Mouse (Mus musculus): ENCODE data around the gene Hoxb7. TPM values are rescaled to one million over a fixed set of nuclear protein-coding genes. Genes with fewer than 3 reads are reported as not detected.

Gene Hoxb7
- polyA plus RNA-seq, 1 experiment from 2014 or later, result 0.51 TPM

GRCm38 (mm10) chr11:96327122-96327521 is 40.7 kb downstream of the Hoxb7 start:
- no peak overlapping the region for H3K4me3 ChIP-seq (ENCODE audit: low read depth, low read length)
- no peaks in the 10 kb centered on the region for H3K4me1 ChIP-seq (ENCODE audit: insufficient read depth)
- no peak overlapping the region for H3K27ac ChIP-seq (ENCODE audit: low read depth)
- H3K4me2 ChIP-seq (ENCODE audit: low read depth, low read length), result no peak overlapping the region
- 60% methylated on average over 7 of the region's 7 CpGs for WGBS (ENCODE audit: insufficient replicate concordance)
- DNase-seq (no peak), ATAC-seq (no peak)
- H3K27me3 ChIP-seq (ENCODE audit: insufficient read depth, low read length), result peaks cover 69% of the 10 kb centered on the region
- H3K9me3 ChIP-seq (ENCODE audit: low read length), result no peaks in the 10 kb centered on the region
- H3K36me3 ChIP-seq (replicated peaks; ENCODE audit: insufficient read depth, low read length), result no peaks in the 10 kb centered on the region
- no peak overlapping the region for H3K9ac ChIP-seq (replicated peaks)
- no peak for TF ChIP-seq CTCF (IDR thresholded peaks at IDR 0.05; ENCODE audit: low read depth)
- no peak for TF ChIP-seq EP300 (IDR thresholded peaks at IDR 0.05; ENCODE audit: low read depth)

- DNase-seq (no peak), ATAC-seq (no peak)
- no peaks in the 10 kb centered on the region for H3K36me3 ChIP-seq (replicated peaks; ENCODE audit: insufficient read depth, low read length)
- H3K9me3 ChIP-seq (ENCODE audit: low read length), result no peaks in the 10 kb centered on the region
- H3K4me2 ChIP-seq (ENCODE audit: low read depth, low read length), result no peak overlapping the region
- H3K27ac ChIP-seq (ENCODE audit: low read depth), result no peak overlapping the region
- no peak overlapping the region for H3K9ac ChIP-seq (replicated peaks)
- WGBS (ENCODE audit: insufficient replicate concordance), result 35% methylated on average over 5 of the region's 5 CpGs
- peaks cover 75% of the 10 kb centered on the region for H3K27me3 ChIP-seq (ENCODE audit: insufficient read depth, low read length)
- no peak overlapping the region for H3K4me3 ChIP-seq (ENCODE audit: low read depth, low read length)
- 0 out of 2 replicates have a peak, but pooled peaks cover 1% of the 10 kb centered on the region for H3K4me1 ChIP-seq (ENCODE audit: insufficient read depth)
- TF ChIP-seq EP300 (IDR thresholded peaks at IDR 0.05; ENCODE audit: low read depth), result no peak
- TF ChIP-seq CTCF (IDR thresholded peaks at IDR 0.05; ENCODE audit: low read depth), result no peak
Observed at GRCm38 (mm10) chr11:96327750-96328149, 41.3 kb downstream of the Hoxb7 start.

GRCm38 (mm10) chr11:96328605-96329004 is 42.2 kb downstream of the Hoxb7 start:
- Histone ChIP-seq H3K27ac (ENCODE audit: low read depth) (no peak overlapping the region), H3K27me3 (ENCODE audit: insufficient read depth, low read length) (peaks cover 83% of the 10 kb centered on the region), H3K4me1 (ENCODE audit: insufficient read depth) (0 out of 2 replicates have a peak, but pooled peaks cover 3% of the 10 kb centered on the region), H3K9ac (replicated peaks) (no peak overlapping the region), H3K4me2 (ENCODE audit: low read depth, low read length) (no peak overlapping the region), H3K9me3 (ENCODE audit: low read length) (no peaks in the 10 kb centered on the region), H3K36me3 (replicated peaks; ENCODE audit: insufficient read depth, low read length) (no peaks in the 10 kb centered on the region), H3K4me3 (ENCODE audit: low read depth, low read length) (no peak overlapping the region)
- 39% methylated on average over 8 of the region's 8 CpGs for WGBS (ENCODE audit: insufficient replicate concordance)
- ATAC-seq (no peak), DNase-seq (no peak)
- TF ChIP-seq CTCF (IDR thresholded peaks at IDR 0.05; ENCODE audit: low read depth), result no peak

GRCm38 (mm10) chr11:96332105-96332504 is 45.7 kb downstream of the Hoxb7 start:
- H3K4me2 ChIP-seq (ENCODE audit: low read depth, low read length), result peak overlapping the region; percentile 50

GRCm38 (mm10) chr11:96332618-96333032 is 46.2 kb downstream of the Hoxb7 start:
- 0 out of 2 replicates have a peak, but pooled peaks cover 3% of the 10 kb centered on the region for H3K4me1 ChIP-seq (ENCODE audit: insufficient read depth)
- H3K27ac ChIP-seq (ENCODE audit: low read depth), result peak overlapping the region; percentile 22; the same call in 1 of the 2 replicates
- no peaks in the 10 kb centered on the region for H3K36me3 ChIP-seq (replicated peaks; ENCODE audit: insufficient read depth, low read length)
- H3K4me3 ChIP-seq (ENCODE audit: low read depth, low read length), result peak overlapping the region; percentile 33
- 13% methylated on average over 35 of the region's 35 CpGs for WGBS (ENCODE audit: insufficient replicate concordance)
- peaks cover 76% of the 10 kb centered on the region for H3K27me3 ChIP-seq (ENCODE audit: insufficient read depth, low read length)
- ATAC-seq, result no peak
- H3K9me3 ChIP-seq (ENCODE audit: low read length), result no peaks in the 10 kb centered on the region
- H3K4me2 ChIP-seq (ENCODE audit: low read depth, low read length), result peak overlapping the region; percentile 50
- no peak overlapping the region for H3K9ac ChIP-seq (replicated peaks)
- TF ChIP-seq CTCF (IDR thresholded peaks at IDR 0.05; ENCODE audit: low read depth), result no peak
- TF ChIP-seq EP300 (IDR thresholded peaks at IDR 0.05; ENCODE audit: low read depth), result no peak
- no peak for DNase-seq

More at GRCm38 (mm10) chr11:96332105-96332504, 45.7 kb downstream of the Hoxb7 start:
- Histone ChIP-seq H3K9ac (replicated peaks) (no peak overlapping the region), H3K27ac (ENCODE audit: low read depth) (no peak overlapping the region), H3K4me1 (ENCODE audit: insufficient read depth) (0 out of 2 replicates have a peak, but pooled peaks cover 3% of the 10 kb centered on the region), H3K9me3 (ENCODE audit: low read length) (no peaks in the 10 kb centered on the region), H3K36me3 (replicated peaks; ENCODE audit: insufficient read depth, low read length) (no peaks in the 10 kb centered on the region), H3K27me3 (ENCODE audit: insufficient read depth, low read length) (peaks cover 81% of the 10 kb centered on the region), H3K4me3 (ENCODE audit: low read depth, low read length) (no peak overlapping the region)
- no peak for DNase-seq
- no peak for ATAC-seq
- WGBS (ENCODE audit: insufficient replicate concordance), result 11% methylated on average over 8 of the region's 8 CpGs
- TF ChIP-seq EP300 (IDR thresholded peaks at IDR 0.05; ENCODE audit: low read depth) (no peak), CTCF (IDR thresholded peaks at IDR 0.05; ENCODE audit: low read depth) (no peak)

- peak overlapping the region; percentile 33 for H3K4me3 ChIP-seq (ENCODE audit: low read depth, low read length)
- WGBS (ENCODE audit: insufficient replicate concordance), result 45% methylated on average over 17 of the region's 17 CpGs
Observed at GRCm38 (mm10) chr11:96333241-96334001, 47.0 kb downstream of the Hoxb7 start.

More at GRCm38 (mm10) chr11:96333241-96334001, 47.0 kb downstream of the Hoxb7 start:
- Histone ChIP-seq H3K36me3 (replicated peaks; ENCODE audit: insufficient read depth, low read length) (no peaks in the 10 kb centered on the region), H3K9me3 (ENCODE audit: low read length) (no peaks in the 10 kb centered on the region), H3K27me3 (ENCODE audit: insufficient read depth, low read length) (peaks cover 77% of the 10 kb centered on the region), H3K4me1 (ENCODE audit: insufficient read depth) (0 out of 2 replicates have a peak, but pooled peaks cover 3% of the 10 kb centered on the region), H3K27ac (ENCODE audit: low read depth) (no peak overlapping the region), H3K4me2 (ENCODE audit: low read depth, low read length) (peak overlapping the region; percentile 50), H3K9ac (replicated peaks) (no peak overlapping the region)
- DNase-seq (no peak), ATAC-seq (no peak)
- TF ChIP-seq EP300 (IDR thresholded peaks at IDR 0.05; ENCODE audit: low read depth) (no peak), CTCF (IDR thresholded peaks at IDR 0.05; ENCODE audit: low read depth) (no peak)
